Mouse (Mus musculus): ENCODE results near the gene Rpl22.

DNA sequence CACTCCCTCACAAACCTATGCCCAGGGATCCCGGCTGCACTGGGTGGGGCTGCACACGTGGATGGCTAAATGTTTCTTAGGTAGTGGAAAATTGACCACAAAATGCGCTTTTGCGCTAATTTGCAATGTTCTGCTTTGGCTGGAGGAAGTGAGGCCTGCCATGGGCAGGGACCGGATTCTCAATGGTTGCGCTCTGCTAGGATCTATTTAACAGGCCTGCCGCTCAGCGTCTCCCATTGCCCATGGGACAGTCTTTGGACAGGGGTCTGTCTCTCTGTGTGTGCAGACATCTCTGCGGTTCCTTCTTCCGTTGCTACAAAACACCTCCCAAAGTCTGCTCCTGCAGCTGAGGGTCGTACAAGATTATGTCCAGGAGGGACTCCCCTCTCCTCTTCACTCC lies 34.6 kb upstream of the Rpl22 start:
- no peak for TF ChIP-seq POLR2A (IDR thresholded peaks at IDR 0.05; ENCODE audit: low read depth, low read length)
- no peak for TF ChIP-seq CTCF (IDR thresholded peaks at IDR 0.05; ENCODE audit: borderline replicate concordance, insufficient read depth, low read length)
